Mouse (Mus musculus) cerebellum, adult 8-10 months (tissue): ENCODE data around the gene Inpp1.

Experiments used
- DNase-seq: peaks from one replicate; pipeline ENCODE4 v3.0.0; 2022

Gene Inpp1

DNA sequence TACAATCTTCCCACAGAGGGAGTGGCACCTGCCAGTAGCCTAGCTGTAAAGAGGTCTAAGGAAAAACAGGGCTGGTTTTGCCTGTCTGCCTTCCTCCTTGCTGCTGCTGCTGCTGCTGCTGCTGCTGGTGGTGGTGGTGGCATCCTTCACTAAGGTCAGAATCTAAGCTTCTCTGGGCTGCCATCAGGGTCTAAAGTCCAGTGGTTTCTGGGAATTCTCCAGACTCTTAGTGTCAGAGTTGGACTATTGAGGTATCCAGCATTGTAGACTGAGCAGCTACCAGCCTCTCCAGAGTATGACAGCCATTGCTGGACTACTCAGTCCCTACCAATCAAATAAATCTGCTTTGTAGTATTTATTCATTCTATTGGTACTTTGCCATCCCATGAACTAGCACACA is 24.8 kb downstream of the Inpp1 start:
- DNase-seq: no peak

- no peak for DNase-seq
These were observed 30.2 kb downstream of the Inpp1 start for GRCm38 (mm10) chr1:52787254-52787653.

GRCm38 (mm10) chr1:52765176-52766111 is 52.0 kb downstream of the Inpp1 start:
- no peak for DNase-seq

DNA sequence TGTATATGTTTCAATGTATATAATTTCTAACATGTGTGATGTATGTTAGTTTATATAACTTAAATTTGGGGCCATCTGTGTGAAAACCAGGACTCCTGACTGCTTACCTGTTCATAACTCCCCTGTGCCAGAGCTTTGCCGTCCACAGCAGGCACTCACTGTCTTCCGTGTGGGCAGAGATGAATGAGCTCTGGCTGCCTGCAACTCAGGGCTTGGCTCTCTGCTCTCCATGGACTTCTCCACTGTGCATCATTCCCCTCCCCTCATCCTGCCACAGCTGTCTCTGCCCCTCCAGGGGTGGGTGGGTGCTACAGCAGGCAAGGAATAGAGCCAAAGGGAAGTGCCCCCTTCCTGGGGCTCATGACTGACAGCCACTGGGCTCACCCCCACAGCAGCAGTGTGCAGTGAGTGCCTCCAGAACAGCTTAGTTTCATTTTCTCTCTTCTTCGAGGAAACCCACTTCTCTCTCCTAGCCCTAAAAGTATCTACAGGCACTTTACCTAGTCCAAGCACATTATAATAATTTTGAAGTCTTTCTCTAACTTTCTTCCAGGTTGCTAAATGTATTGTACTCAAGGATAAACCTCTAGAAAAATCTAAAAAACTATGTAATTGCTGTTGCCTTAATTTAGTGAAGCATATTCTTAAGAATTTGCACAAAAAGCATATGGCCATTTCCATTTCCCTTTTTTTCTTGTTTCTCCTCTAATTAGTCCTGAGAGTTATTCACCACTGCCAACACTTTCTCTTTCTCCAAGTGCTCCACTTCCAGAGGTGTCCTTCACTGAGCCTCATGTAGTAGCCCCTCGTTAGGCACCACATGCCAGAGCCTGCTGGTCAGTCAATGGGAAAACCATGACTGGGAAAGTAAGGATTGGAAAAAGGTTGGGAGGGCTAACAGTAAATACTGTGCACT is 53.3 kb downstream of the Inpp1 start:
- DNase-seq: no peak

GRCm38 (mm10) chr1:52758174-52758573 is 59.3 kb downstream of the Inpp1 start:
- DNase-seq: no peak

GRCm38 (mm10) chr1:52754331-52754730 is 63.2 kb downstream of the Inpp1 start:
- no peak for DNase-seq

- no peak for DNase-seq
These were observed 63.7 kb downstream of the Inpp1 start for GRCm38 (mm10) chr1:52753828-52754227.

GRCm38 (mm10) chr1:52752706-52753105 is 64.8 kb downstream of the Inpp1 start:
- DNase-seq: no peak

DNA sequence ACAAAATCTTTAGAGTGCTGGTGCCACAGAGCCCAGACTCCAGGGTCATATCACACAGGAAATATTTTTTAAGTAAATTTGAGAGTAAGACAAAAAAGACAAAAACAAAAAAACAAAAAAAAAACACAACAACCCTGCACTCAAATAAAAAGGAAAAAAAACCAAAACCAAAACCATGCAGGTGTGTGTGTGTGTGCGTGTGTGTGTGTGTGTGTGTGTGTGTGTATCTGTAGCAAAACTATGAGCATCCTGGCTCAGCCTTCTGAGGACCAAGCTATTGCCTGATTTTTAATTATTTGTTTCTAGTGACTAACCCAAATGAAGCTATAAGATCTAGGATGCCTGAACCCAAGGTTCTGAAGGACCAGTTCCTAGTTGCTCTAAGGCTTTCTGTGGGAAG is 65.9 kb downstream of the Inpp1 start:
- DNase-seq: no peak

- no peak for DNase-seq
These were observed 67.5 kb downstream of the Inpp1 start for GRCm38 (mm10) chr1:52749978-52750377.

- DNase-seq: peak; percentile 72
These were observed 69.2 kb downstream of the Inpp1 start for GRCm38 (mm10) chr1:52748260-52748659.

GRCm38 (mm10) chr1:52742567-52742966 is 74.9 kb downstream of the Inpp1 start:
- DNase-seq: no peak
